Mouse (Mus musculus) CH12.LX (cell line): Measurements from ENCODE around the gene Gm43951. TPM values are rescaled to one million over a fixed set of nuclear protein-coding genes. Genes with fewer than 3 reads are reported as not detected.

ENCODE experiments used
- DNase-seq: peaks from one replicate; pipeline ENCODE4 v3.0.0-alpha.2; 2013; ENCODE audit errors: extremely low read depth
- H3K27ac ChIP-seq: 2 replicates; pipeline ENCODE4 v1.5.1; 2012; ENCODE audit warnings: low read depth, mild to moderate bottlenecking, control low read depth, moderate library complexity; ENCODE audit not compliant: insufficient read depth
- H3K27me3 ChIP-seq: replicated peaks from 2 replicates; pipeline ENCODE3; 2012; ENCODE audit warnings: inconsistent platforms
- H3K36me3 ChIP-seq, 2 experiments: replicated peaks in 1 of 2; 2 replicates each; pipeline versions ENCODE3 to v1.6.1; 2012; ENCODE audit warnings: inconsistent platforms in 1 of 2, low read length in 1 of 2, mild to moderate bottlenecking in 1 of 2, mixed read lengths in 1 of 2, moderate library complexity in 1 of 2; ENCODE audit not compliant: control insufficient read depth in 1 of 2, insufficient read depth in 1 of 2
- H3K4me1 ChIP-seq, 2 experiments: 2 replicates each; pipeline ENCODE4 v1.6.1; 2012; ENCODE audit warnings: inconsistent platforms in 1 of 2, moderate library complexity in 1 of 2; ENCODE audit not compliant: insufficient read depth in 2 of 2, control insufficient read depth in 1 of 2
- H3K4me2 ChIP-seq: 2 replicates; pipeline ENCODE4 v1.6.1; 2012; ENCODE audit warnings: low read depth, mild to moderate bottlenecking, control low read depth; ENCODE audit not compliant: poor library complexity, insufficient read depth, severe bottlenecking
- H3K4me3 ChIP-seq, 3 experiments: fragments of 150-350 bp in 1 of 3; sonication (generic) in 1 of 3; replicated peaks in 1 of 3; 2 replicates each; pipeline versions ENCODE3 to v1.5.1; 2011 to 2012; ENCODE audit warnings: low read depth in 2 of 3, low read length in 2 of 3, mild to moderate bottlenecking in 2 of 3, moderate library complexity in 2 of 3, control low read depth in 1 of 3, improper control_type of control experiment in 1 of 3, inconsistent platforms in 1 of 3, mixed read lengths in 1 of 3; ENCODE audit not compliant: poor library complexity in 1 of 3
- H3K79me2 ChIP-seq: replicated peaks from 2 replicates; pipeline ENCODE4 v1.6.1; 2012; ENCODE audit warnings: mild to moderate bottlenecking, moderate library complexity; ENCODE audit not compliant: control insufficient read depth, poor library complexity, insufficient read depth, severe bottlenecking; ENCODE audit errors: extremely low read depth
- H3K9ac ChIP-seq: 2 replicates; pipeline ENCODE4 v1.6.1; 2012; ENCODE audit warnings: low read depth, mild to moderate bottlenecking, control low read depth, moderate library complexity; ENCODE audit not compliant: insufficient read depth
- H3K9me3 ChIP-seq: replicated peaks from 2 replicates; pipeline ENCODE3; 2012; ENCODE audit warnings: low read length, inconsistent platforms, mixed read lengths
- CHD1 ChIP-seq: IDR thresholded peaks from 2 replicates; pipeline ENCODE4 v1.6.1; 2012; ENCODE audit warnings: low read depth, low read length, improper control_type of control experiment, inconsistent platforms
- CHD2 ChIP-seq: IDR thresholded peaks from 2 replicates; pipeline ENCODE4 v1.6.1; 2011; ENCODE audit warnings: low read length, improper control_type of control experiment
- CTCF ChIP-seq, 2 experiments: IDR thresholded peaks in 1 of 2; conservative IDR thresholded peaks in 1 of 2; 2 replicates each; pipeline ENCODE4 v1.5.1; 2011 to 2012; ENCODE audit warnings: low read depth in 2 of 2, low read length in 2 of 2, improper control_type of control experiment in 1 of 2, inconsistent platforms in 1 of 2, mild to moderate bottlenecking in 1 of 2, moderate library complexity in 1 of 2
- ELF1 ChIP-seq: IDR thresholded peaks from 2 replicates; pipeline ENCODE4 v1.6.1; 2014; ENCODE audit warnings: low read depth, mild to moderate bottlenecking, inconsistent platforms, low read length, improper control_type of control experiment
- EP300 ChIP-seq: IDR thresholded peaks from 2 replicates; pipeline ENCODE4 v1.6.1; 2011; ENCODE audit warnings: low read length, improper control_type of control experiment
- IRF4 ChIP-seq: IDR thresholded peaks from 2 replicates; pipeline ENCODE4 v1.6.1; 2014; ENCODE audit warnings: low read depth, mild to moderate bottlenecking, inconsistent platforms, low read length, improper control_type of control experiment
- JUND ChIP-seq: conservative IDR thresholded peaks from 2 replicates; pipeline ENCODE4 v1.6.1; 2011; ENCODE audit warnings: low read depth, low read length, improper control_type of control experiment
- MAX ChIP-seq: IDR thresholded peaks from 2 replicates; pipeline ENCODE4 v1.6.1; 2011; ENCODE audit warnings: low read length, improper control_type of control experiment
- MAZ ChIP-seq: IDR thresholded peaks from 2 replicates; pipeline ENCODE4 v1.6.1; 2012; ENCODE audit warnings: low read depth, mild to moderate bottlenecking, inconsistent platforms, low read length, improper control_type of control experiment, moderate library complexity
- MEF2A ChIP-seq: IDR thresholded peaks from 2 replicates; pipeline ENCODE4 v1.6.1; 2014; ENCODE audit warnings: low read depth, mild to moderate bottlenecking, inconsistent platforms, low read length, improper control_type of control experiment, borderline replicate concordance
- MXI1 ChIP-seq: IDR thresholded peaks from 2 replicates; pipeline ENCODE4 v1.6.1; 2011; ENCODE audit warnings: mild to moderate bottlenecking, low read depth, low read length, improper control_type of control experiment
- MYC ChIP-seq: IDR thresholded peaks from 2 replicates; pipeline ENCODE4 v1.6.1; 2011; ENCODE audit warnings: low read depth, mild to moderate bottlenecking, improper control_type of control experiment, low read length
- POLR2A ChIP-seq: IDR thresholded peaks from 2 replicates; pipeline ENCODE4 v1.6.1; 2011; ENCODE audit warnings: low read depth, mild to moderate bottlenecking, improper control_type of control experiment, low read length
- POLR2AphosphoS2 ChIP-seq: IDR thresholded peaks from 2 replicates; pipeline ENCODE4 v1.6.1; 2011; ENCODE audit warnings: low read depth, low read length, improper control_type of control experiment
- RCOR1 ChIP-seq: conservative IDR thresholded peaks from 2 replicates; pipeline ENCODE4 v1.6.1; 2012; ENCODE audit warnings: low read depth, mild to moderate bottlenecking, inconsistent platforms, low read length, improper control_type of control experiment
- SIN3A ChIP-seq: IDR thresholded peaks from 2 replicates; pipeline ENCODE4 v1.6.1; 2012; ENCODE audit warnings: low read length, improper control_type of control experiment, inconsistent platforms
- SMC3 ChIP-seq: IDR thresholded peaks from 2 replicates; pipeline ENCODE4 v1.6.1; 2011; ENCODE audit warnings: low read depth, low read length, improper control_type of control experiment
- TBP ChIP-seq: conservative IDR thresholded peaks from 2 replicates; pipeline ENCODE4 v1.6.1; 2011; ENCODE audit warnings: low read depth, low read length, improper control_type of control experiment
- TCF12 ChIP-seq: IDR thresholded peaks from 2 replicates; pipeline ENCODE4 v1.6.1; 2014; ENCODE audit warnings: low read depth, mild to moderate bottlenecking, inconsistent platforms, low read length, improper control_type of control experiment
- UBTF ChIP-seq: IDR thresholded peaks from 2 replicates; pipeline ENCODE4 v1.6.1; 2012; ENCODE audit warnings: low read depth, mild to moderate bottlenecking, inconsistent platforms, low read length, improper control_type of control experiment, moderate library complexity
- ZC3H11A ChIP-seq: IDR thresholded peaks from 2 replicates; pipeline ENCODE4 v1.6.1; 2012; ENCODE audit warnings: low read depth, mild to moderate bottlenecking, inconsistent platforms, low read length, improper control_type of control experiment
- ZKSCAN1 ChIP-seq: IDR thresholded peaks from 2 replicates; pipeline ENCODE4 v1.6.1; 2012; ENCODE audit warnings: low read depth, inconsistent platforms, low read length, improper control_type of control experiment, borderline replicate concordance
- ZNF384 ChIP-seq: IDR thresholded peaks from 2 replicates; pipeline ENCODE4 v1.6.1; 2012; ENCODE audit warnings: low read depth, low read length, improper control_type of control experiment, inconsistent platforms
- dilution Hi-C: fragments of 300-500 bp; cut with MboI; formaldehyde crosslinking; loops from 2 replicates; pipeline ENCODE4 v1.14.3; 2020; ENCODE audit warnings: low sequenced_read_pairs; ENCODE audit not compliant: extremely low pct_unique_long_range_greater_than_20kb, extremely low pct_ligation_motif_present
- in situ Hi-C: fragments of 300-500 bp; cut with MboI; formaldehyde crosslinking; loops from 3 replicates; pipeline ENCODE4 v1.14.3; 2019; ENCODE audit warnings: low sequenced_read_pairs, low pct_ligation_motif_present, low pct_unique_long_range_greater_than_20kb, mixed read lengths
- polyA plus RNA-seq: library from polyadenylated mRNA; unstranded; fragments of >175 nt; gene quantifications from 2 replicates; pipeline ENCODE4 v1.2.1, GENCODE M21; 2012; ENCODE audit warnings: low read depth; ENCODE audit not compliant: insufficient read length
- total RNA-seq, 2 experiments: library from RNA; depleted of rRNA; stranded (reverse); fragments of 300-350 nt in 1 of 2; fragments of >200 nt in 1 of 2; gene quantifications; 2 replicates each; pipeline ENCODE4 v1.2.3; 2012 to 2014

Gene Gm43951
- total and polyA plus RNA-seq, 3 experiments, result 0.39 to 0.47 TPM; not detected in 1

- no peak overlapping the region for H3K4me3 ChIP-seq
- in situ Hi-C loops, result no loop called here
- no peaks in the 10 kb centered on the region for H3K9me3 ChIP-seq
- no peak overlapping the region for H3K9ac ChIP-seq
- no peak for TF ChIP-seq IRF4
- TF ChIP-seq CTCF (conservative IDR thresholded peaks at IDR 0.05 in 1 of 2, IDR thresholded peaks at IDR 0.05 in 1 of 2; ENCODE audit: low read depth in 2 of 2, low read length in 2 of 2), result no peak
- TF ChIP-seq MEF2A, result no peak
- TF ChIP-seq ZC3H11A, result no peak
- no peak for TF ChIP-seq POLR2A
- TF ChIP-seq ZKSCAN1, result no peak
- TF ChIP-seq SIN3A, result no peak
- TF ChIP-seq MYC, result no peak
- TF ChIP-seq ELF1, result no peak
- TF ChIP-seq EP300, result no peak
- no peak for TF ChIP-seq SMC3
- TF ChIP-seq MXI1, result no peak
- H3K4me1 ChIP-seq, result no peaks in the 10 kb centered on the region
- H3K27me3 ChIP-seq, result no peaks in the 10 kb centered on the region
- no peak overlapping the region for H3K4me2 ChIP-seq
- peaks cover 39 to 66% of the 10 kb centered on the region in 2 experiments for H3K36me3 ChIP-seq
- H3K27ac ChIP-seq, result no peak overlapping the region
- H3K79me2 ChIP-seq, result no peaks in the 10 kb centered on the region
- dilution Hi-C loops, result no loop called here
- no peak for DNase-seq
Measured at GRCm38 (mm10) chr11:72194259-72194658, 12.4 kb downstream of the Gm43951 start.

DNA sequence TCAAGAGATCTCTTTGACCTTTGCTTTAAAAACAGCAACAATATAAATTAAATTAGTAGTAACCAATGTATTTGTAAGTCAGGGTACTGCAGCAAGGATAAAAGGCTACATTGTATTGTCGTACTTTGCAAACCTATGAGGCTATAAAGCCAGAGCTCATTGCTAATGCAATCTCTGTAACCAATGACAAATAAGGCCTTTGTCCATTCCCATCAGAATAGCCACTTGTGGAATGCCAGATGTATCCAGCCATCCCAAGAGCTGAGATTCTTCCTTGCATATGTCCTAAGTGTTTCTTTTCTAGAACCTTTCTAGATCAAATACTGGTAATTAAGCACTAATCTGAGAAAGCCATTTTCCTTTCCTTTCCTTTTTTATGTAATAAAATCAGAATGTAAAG is 15.8 kb downstream of the Gm43951 start:
- no peaks in the 10 kb centered on the region for H3K9me3 ChIP-seq
- H3K4me1 ChIP-seq, result no peaks in the 10 kb centered on the region
- H3K9ac ChIP-seq, result no peak overlapping the region
- TF ChIP-seq EP300 (no peak), MEF2A (no peak), MXI1 (no peak), RCOR1 (no peak), ELF1 (no peak), MYC (no peak), POLR2AphosphoS2 (no peak)
- no peak overlapping the region for H3K4me3 ChIP-seq
- H3K27me3 ChIP-seq, result no peaks in the 10 kb centered on the region
- dilution Hi-C loops, result no loop called here
- in situ Hi-C loops, result no loop called here
- no peak overlapping the region for H3K4me2 ChIP-seq
- H3K36me3 ChIP-seq, result peaks cover 37 to 66% of the 10 kb centered on the region in 2 experiments
- DNase-seq, result no peak
- no peaks in the 10 kb centered on the region for H3K79me2 ChIP-seq
- H3K27ac ChIP-seq, result no peak overlapping the region

GRCm38 (mm10) chr11:72184252-72184651 is 22.4 kb downstream of the Gm43951 start:
- in situ Hi-C loops, result no loop called here

More at GRCm38 (mm10) chr11:72184252-72184651, 22.4 kb downstream of the Gm43951 start:
- no peaks in the 10 kb centered on the region for H3K9me3 ChIP-seq
- H3K36me3 ChIP-seq, result peaks cover 25 to 66% of the 10 kb centered on the region in 2 experiments
- no peak overlapping the region for H3K4me3 ChIP-seq
- no peak for DNase-seq
- peaks cover 0 to 7% of the 10 kb centered on the region in 2 experiments; a peak in 1 of 4 replicates for H3K4me1 ChIP-seq
- H3K27me3 ChIP-seq, result no peaks in the 10 kb centered on the region
- dilution Hi-C loops, result no loop called here
- H3K27ac ChIP-seq, result no peak overlapping the region
- H3K9ac ChIP-seq, result no peak overlapping the region
- TF ChIP-seq RCOR1, result no peak
- TF ChIP-seq EP300, result no peak
- TF ChIP-seq MAZ, result no peak
- TF ChIP-seq ZNF384, result no peak
- TF ChIP-seq JUND, result no peak
- TF ChIP-seq IRF4, result no peak
- no peak for TF ChIP-seq CTCF (conservative IDR thresholded peaks at IDR 0.05 in 1 of 2, IDR thresholded peaks at IDR 0.05 in 1 of 2; ENCODE audit: low read depth in 2 of 2, low read length in 2 of 2)
- no peak for TF ChIP-seq MAX
- TF ChIP-seq ELF1, result no peak
- TF ChIP-seq TBP, result no peak
- TF ChIP-seq POLR2AphosphoS2, result no peak
- TF ChIP-seq ZC3H11A, result no peak
- TF ChIP-seq CHD2, result no peak
- TF ChIP-seq TCF12, result no peak
- no peak for TF ChIP-seq UBTF
- no peak for TF ChIP-seq SMC3
- no peak for TF ChIP-seq MXI1
- TF ChIP-seq MYC, result no peak
- TF ChIP-seq CHD1, result no peak
- no peak overlapping the region for H3K4me2 ChIP-seq
- H3K79me2 ChIP-seq, result no peaks in the 10 kb centered on the region
